Comparison of ENCODE assay signal across 25 mouse cellular contexts in the genomic region with DNA sequence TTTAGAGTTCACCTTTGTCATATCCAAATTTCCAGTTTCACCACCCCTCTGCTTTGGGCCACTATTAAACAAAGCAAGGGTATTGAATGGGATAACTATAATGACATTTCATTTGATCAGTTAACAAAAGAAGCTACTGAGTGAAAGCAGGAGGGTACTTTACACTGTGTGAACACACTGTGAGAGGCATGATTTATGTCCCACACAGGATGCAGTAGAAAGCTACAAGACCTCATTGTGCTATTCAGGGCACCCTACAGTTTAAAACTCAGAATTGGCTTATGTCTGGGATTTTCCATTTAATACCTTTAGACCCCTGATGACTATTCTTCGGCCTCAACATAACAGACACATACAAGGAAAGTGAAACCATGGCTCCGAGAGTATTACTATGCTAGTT. TPM values are rescaled to one million over a fixed set of nuclear protein-coding genes. Genes with fewer than 3 reads are reported as not detected.
DNase-seq lines count a peak whose midpoint lies in the region; ATAC-seq and TF ChIP-seq lines count a peak whose summit lies in the region.
"Had no signal": no experiment of that assay in that cellular context is flagged by ENCODE, and none has a peak within 500 bp of the region (broad histone marks: within the 10 kb centered on the region; RNA-seq: fewer than 3 reads in every experiment).

No protein-coding gene starts in this region.

- TF ChIP-seq CTCF in thymus, adult 2 months (IDR thresholded peaks at IDR 0.05; ENCODE audit: borderline replicate concordance, control insufficient read depth, extremely low read depth, insufficient read depth, low read length, poor library complexity) = no peak

- H3K9ac ChIP-seq in forebrain, embryonic 11.5 days (ENCODE audit: low read length) = no peak overlapping the region
- H3K9ac ChIP-seq in forebrain, embryonic 15.5 days (replicated peaks) = no peak overlapping the region
- H3K9ac ChIP-seq in neural tube, embryonic 11.5 days (ENCODE audit: low read length) = no peak overlapping the region
- H3K9ac ChIP-seq in neural tube, embryonic 15.5 days (replicated peaks) = no peak overlapping the region
- H3K9ac ChIP-seq: embryonic facial prominence, embryonic 12.5 days; forebrain, embryonic 12.5 days; forebrain, postnatal 0 days had no signal

- no peak for DNase-seq in forebrain, embryonic 11.5 days (ENCODE audit: low spot score)
- DNase-seq in neural tube, embryonic 11.5 days (ENCODE audit: low spot score) = no peak
- peak; percentile 6 for DNase-seq in thymus, adult 2 months
- DNase-seq in thymus, adult 18-20 months = no peak
- peak; percentile 70 for DNase-seq in A20 (ENCODE audit: low read depth, low spot score)
- DNase-seq in heart, adult 18-20 months = no peak
- DNase-seq: adrenal gland, adult 8-10 months; adrenal gland, postnatal 14 days; adrenal gland, postnatal 36 days; cerebellum, adult 11-12 months; cerebellum, adult 2 months; cerebellum, adult 9-10 months; cerebellum, postnatal 10 days; cerebellum, postnatal 25 days; forebrain, postnatal 0 days had no signal

- H3K27me3 ChIP-seq in forebrain, embryonic 11.5 days (ENCODE audit: control insufficient read depth, insufficient read depth, low read length) = no peaks in the 10 kb centered on the region
- no peaks in the 10 kb centered on the region for H3K27me3 ChIP-seq in forebrain, embryonic 15.5 days
- H3K27me3 ChIP-seq in neural tube, embryonic 11.5 days (ENCODE audit: control insufficient read depth, insufficient read depth, low read length) = no peaks in the 10 kb centered on the region
- no peaks in the 10 kb centered on the region for H3K27me3 ChIP-seq in neural tube, embryonic 15.5 days (replicated peaks)
- H3K27me3 ChIP-seq in thymus, adult 2 months (ENCODE audit: control insufficient read depth, insufficient read depth, low read length) = no peaks in the 10 kb centered on the region
- H3K27me3 ChIP-seq: embryonic facial prominence, embryonic 12.5 days; forebrain, embryonic 12.5 days had no signal

- 51% methylated on average over 2 of the region's 2 CpGs for WGBS in forebrain, embryonic 11.5 days
- WGBS in forebrain, embryonic 15.5 days = 43% methylated on average over 2 of the region's 2 CpGs
- 51% methylated on average over 2 of the region's 2 CpGs for WGBS in neural tube, embryonic 11.5 days
- WGBS in neural tube, embryonic 15.5 days = 36% methylated on average over 2 of the region's 2 CpGs
- WGBS in thymus, adult 2 months = 44% methylated on average over 2 of the region's 2 CpGs

- H3K36me3 ChIP-seq in forebrain, embryonic 11.5 days (ENCODE audit: control insufficient read depth, insufficient read depth, low read length) = no peaks in the 10 kb centered on the region
- H3K36me3 ChIP-seq in forebrain, embryonic 15.5 days = no peaks in the 10 kb centered on the region
- no peaks in the 10 kb centered on the region for H3K36me3 ChIP-seq in neural tube, embryonic 11.5 days (ENCODE audit: control insufficient read depth, insufficient read depth, low read length)
- H3K36me3 ChIP-seq in neural tube, embryonic 15.5 days = no peaks in the 10 kb centered on the region
- peaks cover 5% of the 10 kb centered on the region; the same call in 1 of the 2 replicates for H3K36me3 ChIP-seq in thymus, adult 2 months (ENCODE audit: control insufficient read depth, insufficient read depth, low read length)
- H3K36me3 ChIP-seq: embryonic facial prominence, embryonic 10.5 days; embryonic facial prominence, embryonic 12.5 days; forebrain, embryonic 12.5 days had no signal

- H3K9me3 ChIP-seq in forebrain, embryonic 11.5 days (ENCODE audit: control insufficient read depth, low read length) = no peaks in the 10 kb centered on the region
- no peaks in the 10 kb centered on the region for H3K9me3 ChIP-seq in forebrain, embryonic 15.5 days
- H3K9me3 ChIP-seq in neural tube, embryonic 11.5 days (ENCODE audit: control insufficient read depth, low read length) = no peaks in the 10 kb centered on the region
- no peaks in the 10 kb centered on the region for H3K9me3 ChIP-seq in neural tube, embryonic 15.5 days (replicated peaks)
- H3K9me3 ChIP-seq: embryonic facial prominence, embryonic 10.5 days; embryonic facial prominence, embryonic 12.5 days; forebrain, embryonic 12.5 days had no signal

- TF ChIP-seq POLR2A in thymus, adult 2 months (IDR thresholded peaks at IDR 0.05; ENCODE audit: control insufficient read depth, extremely low read depth, insufficient read depth, low read length, poor library complexity) = no peak

- no peak overlapping the region for H3K27ac ChIP-seq in forebrain, embryonic 11.5 days (ENCODE audit: low read depth, low read length)
- no peak overlapping the region for H3K27ac ChIP-seq in forebrain, embryonic 15.5 days (replicated peaks)
- no peak overlapping the region for H3K27ac ChIP-seq in neural tube, embryonic 11.5 days (ENCODE audit: low read depth, low read length)
- no peak overlapping the region for H3K27ac ChIP-seq in neural tube, embryonic 15.5 days (replicated peaks)
- H3K27ac ChIP-seq in thymus, adult 2 months (ENCODE audit: control insufficient read depth, insufficient read depth, low read length) = no peak overlapping the region; the same call in 1 of the 2 replicates
- H3K27ac ChIP-seq: embryonic facial prominence, embryonic 10.5 days; embryonic facial prominence, embryonic 12.5 days; forebrain, embryonic 12.5 days had no signal

- H3K4me2 ChIP-seq in forebrain, embryonic 11.5 days (ENCODE audit: low read depth, low read length, severe bottlenecking) = no peak overlapping the region
- H3K4me2 ChIP-seq in forebrain, embryonic 15.5 days (replicated peaks) = no peak overlapping the region
- no peak overlapping the region for H3K4me2 ChIP-seq in neural tube, embryonic 11.5 days (ENCODE audit: low read depth)
- H3K4me2 ChIP-seq in neural tube, embryonic 15.5 days = no peak overlapping the region
- H3K4me2 ChIP-seq: embryonic facial prominence, embryonic 12.5 days; forebrain, embryonic 12.5 days had no signal

- H3K4me3 ChIP-seq in forebrain, embryonic 11.5 days (ENCODE audit: low read depth, low read length) = no peak overlapping the region
- H3K4me3 ChIP-seq in forebrain, embryonic 15.5 days = no peak overlapping the region
- no peak overlapping the region for H3K4me3 ChIP-seq in neural tube, embryonic 11.5 days (ENCODE audit: low read depth, low read length)
- no peak overlapping the region for H3K4me3 ChIP-seq in neural tube, embryonic 15.5 days (replicated peaks)
- no peak overlapping the region for H3K4me3 ChIP-seq in thymus, adult 2 months (ENCODE audit: control insufficient read depth, insufficient read depth, low read length)
- H3K4me3 ChIP-seq: embryonic facial prominence, embryonic 10.5 days; embryonic facial prominence, embryonic 12.5 days; forebrain, embryonic 12.5 days had no signal

- 0 out of 2 replicates have a peak, but pooled peaks have one; percentile 20 for ATAC-seq in forebrain, embryonic 11.5 days (replicated peaks; ENCODE audit: low FRiP score)
- no peak for ATAC-seq in forebrain, embryonic 15.5 days (replicated peaks)
- ATAC-seq in neural tube, embryonic 11.5 days (ENCODE audit: insufficient read depth, low FRiP score, low TSS enrichment) = peak; percentile 71
- no peak for ATAC-seq in neural tube, embryonic 15.5 days (ENCODE audit: low FRiP score)
- ATAC-seq: forebrain, embryonic 14.5 days; forebrain, postnatal 0 days had no signal

- H3K4me1 ChIP-seq in forebrain, embryonic 11.5 days (replicated peaks; ENCODE audit: control insufficient read depth, insufficient read depth, low read length) = 0 out of 2 replicates have a peak, but pooled peaks cover 2% of the 10 kb centered on the region
- H3K4me1 ChIP-seq in forebrain, embryonic 15.5 days = 0 out of 2 replicates have a peak, but pooled peaks cover under 1% of the 10 kb centered on the region
- H3K4me1 ChIP-seq in neural tube, embryonic 11.5 days (ENCODE audit: control insufficient read depth, insufficient read depth, low read length) = peaks cover 6% of the 10 kb centered on the region; the same call in 1 of the 2 replicates
- H3K4me1 ChIP-seq in neural tube, embryonic 15.5 days = peaks cover 10% of the 10 kb centered on the region; the same call in 1 of the 2 replicates
- H3K4me1 ChIP-seq in thymus, adult 2 months (replicated peaks; ENCODE audit: control insufficient read depth, insufficient read depth, low read length) = peaks cover 14% of the 10 kb centered on the region

RNA-seq across cellular contexts. Expression of gene Rag2, which starts 1.5 kb away (rescaled TPM):
- not detected in 2 replicates for polyA plus RNA-seq in forebrain, embryonic 11.5 days (2014; fragmentation: Nextera tagmentation; extraction: Ambion mirVana)
- polyA plus RNA-seq in forebrain, embryonic 15.5 days (2015; fragmentation: Nextera tagmentation; extraction: Ambion mirVana) = not detected in 2 replicates
- 0.14 TPM in 1 of 2 replicates, not detected in the other for polyA plus RNA-seq in neural tube, embryonic 11.5 days (2014; fragmentation: Nextera tagmentation; extraction: Ambion mirVana)
- polyA plus RNA-seq in neural tube, embryonic 15.5 days (2015; fragmentation: Nextera tagmentation; extraction: Ambion mirVana) = 13.1 TPM in 1 of 2 replicates, not detected in the other
- polyA plus RNA-seq in thymus, adult 2 months (2012; rRNA removed) = 41.8 and 55.7 TPM in 2 replicates
- not detected for total RNA-seq in heart, adult 18-20 months (2021)
- total RNA-seq: adrenal gland, adult 8-10 months; adrenal gland, postnatal 36 days; ES-E14; forebrain, postnatal 0 days; MEL had no signal
- polyA plus RNA-seq: C2C12; cerebellum, adult 2 months; cortical plate, adult 2 months; embryonic facial prominence, embryonic 10.5 days; forebrain, embryonic 12.5 days; forebrain, postnatal 0 days had no signal

RNA-seq across cellular contexts. Expression of gene Rag1, which starts 26.3 kb away (rescaled TPM):
- polyA plus RNA-seq in forebrain, embryonic 11.5 days (2014; fragmentation: Nextera tagmentation; extraction: Ambion mirVana) = 0.08 and 0.27 TPM in 2 replicates
- 0.06 and 0.14 TPM in 2 replicates for polyA plus RNA-seq in forebrain, embryonic 15.5 days (2015; fragmentation: Nextera tagmentation; extraction: Ambion mirVana)
- 0.16 and 0.31 TPM in 2 replicates for polyA plus RNA-seq in neural tube, embryonic 11.5 days (2014; fragmentation: Nextera tagmentation; extraction: Ambion mirVana)
- 0.04 and 11.6 TPM in 2 replicates for polyA plus RNA-seq in neural tube, embryonic 15.5 days (2015; fragmentation: Nextera tagmentation; extraction: Ambion mirVana)
- 330 and 350 TPM in 2 replicates for polyA plus RNA-seq in thymus, adult 2 months (2012; rRNA removed)
- not detected for total RNA-seq in heart, adult 18-20 months (2021)
- total RNA-seq: adrenal gland, postnatal 36 days; ES-E14 had no signal
- polyA plus RNA-seq: C2C12 had no signal

RNA-seq across cellular contexts. Expression of gene B230118H07Rik, which starts 26.3 kb away (rescaled TPM):
- polyA plus RNA-seq in forebrain, embryonic 11.5 days (2014; fragmentation: Nextera tagmentation; extraction: Ambion mirVana) = 60.7 and 60.8 TPM in 2 replicates
- polyA plus RNA-seq in forebrain, embryonic 15.5 days (2015; fragmentation: Nextera tagmentation; extraction: Ambion mirVana) = 48.7 and 52.2 TPM in 2 replicates
- 61.8 and 65.5 TPM in 2 replicates for polyA plus RNA-seq in neural tube, embryonic 11.5 days (2014; fragmentation: Nextera tagmentation; extraction: Ambion mirVana)
- polyA plus RNA-seq in neural tube, embryonic 15.5 days (2015; fragmentation: Nextera tagmentation; extraction: Ambion mirVana) = 50.1 and 53.8 TPM in 2 replicates
- 2.8 and 3.4 TPM in 2 replicates for polyA plus RNA-seq in thymus, adult 2 months (2012; rRNA removed)
- total RNA-seq in heart, adult 18-20 months (2021) = 100 to 1,000 TPM in 1 of 2 experiments, 10 to 100 TPM in 1; 99.7 to 110 TPM

RNA-seq across cellular contexts. Expression of gene Traf6, which starts 55.2 kb away (rescaled TPM):
- 24.2 and 24.5 TPM in 2 replicates for polyA plus RNA-seq in forebrain, embryonic 11.5 days (2014; fragmentation: Nextera tagmentation; extraction: Ambion mirVana)
- 10.3 and 11.2 TPM in 2 replicates for polyA plus RNA-seq in forebrain, embryonic 15.5 days (2015; fragmentation: Nextera tagmentation; extraction: Ambion mirVana)
- polyA plus RNA-seq in neural tube, embryonic 11.5 days (2014; fragmentation: Nextera tagmentation; extraction: Ambion mirVana) = 19.2 and 22.0 TPM in 2 replicates
- polyA plus RNA-seq in neural tube, embryonic 15.5 days (2015; fragmentation: Nextera tagmentation; extraction: Ambion mirVana) = 4.0 and 5.5 TPM in 2 replicates
- 31.9 and 34.5 TPM in 2 replicates for polyA plus RNA-seq in thymus, adult 2 months (2012; rRNA removed)
- total RNA-seq in heart, adult 18-20 months (2021) = 1 to 10 TPM; 9.4 TPM

Comparison
In these comparisons a context has a peak if more than half of its experiments do, and no peak if none do; other contexts are left out.
1. ATAC-seq: peak in forebrain, embryonic 11.5 days (single experiment) and neural tube, embryonic 11.5 days (single experiment); none in forebrain, embryonic 15.5 days (single experiment) and neural tube, embryonic 15.5 days (single experiment).
2. DNase-seq: peak in thymus, adult 2 months (single experiment) and A20 (single experiment); none in forebrain, embryonic 11.5 days (single experiment), neural tube, embryonic 11.5 days (single experiment), thymus, adult 18-20 months (0 of 2) and heart, adult 18-20 months (0 of 2).
3. RNA of gene Rag1, which starts 26.3 kb away (polyA plus RNA-seq): 330 to 350 TPM in thymus, adult 2 months; 0.08 to 0.27 TPM in forebrain, embryonic 11.5 days, 0.16 to 0.31 TPM in neural tube, embryonic 11.5 days, 0.06 to 0.14 TPM in forebrain, embryonic 15.5 days and 0.04 to 11.6 TPM in neural tube, embryonic 15.5 days; every median in the first group is over 10 times any median in the second.
4. RNA of gene B230118H07Rik, which starts 26.3 kb away (polyA plus RNA-seq): 61.8 to 65.5 TPM in neural tube, embryonic 11.5 days, 60.7 to 60.8 TPM in forebrain, embryonic 11.5 days, 48.7 to 52.2 TPM in forebrain, embryonic 15.5 days and 50.1 to 53.8 TPM in neural tube, embryonic 15.5 days; 2.8 to 3.4 TPM in thymus, adult 2 months; every median in the first group is over 10 times any median in the second.